Mouse (Mus musculus): ENCODE measurements around the gene Usp45. TPM values are rescaled to one million over a fixed set of nuclear protein-coding genes. Genes with fewer than 3 reads are reported as not detected.

The Usp45 gene
- total and polyA plus RNA-seq, 3 experiments = 2.9 to 49.2 (median 21.1) TPM

DNA sequence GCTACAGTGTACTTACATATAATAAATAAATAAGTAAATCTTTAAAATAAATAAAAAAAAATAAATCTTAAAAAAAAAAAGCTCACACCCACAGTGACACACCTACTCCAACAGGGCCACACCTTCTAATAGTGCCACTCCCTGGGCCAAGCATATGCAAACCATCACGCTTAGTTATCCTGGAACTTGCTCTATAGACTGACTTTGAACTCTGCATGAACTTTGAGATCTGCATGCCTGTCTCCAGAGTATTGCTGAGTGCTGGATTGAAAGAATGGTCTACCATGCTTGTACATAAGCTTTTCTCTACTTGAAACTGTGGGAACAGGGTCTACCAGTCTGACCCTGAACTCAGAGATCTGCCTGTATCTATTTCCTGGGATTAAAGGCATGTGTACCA lies 4.1 kb downstream of the Usp45 start:
- no peaks in the 10 kb centered on the region for H3K36me3 ChIP-seq (replicated peaks)
- no peak for DNase-seq (ENCODE audit: low spot score)
- TF ChIP-seq GATA1 (IDR thresholded peaks at IDR 0.05; ENCODE audit: borderline replicate concordance, low read length) (no peak), TAL1 (conservative IDR thresholded peaks at IDR 0.05; ENCODE audit: low read depth, low read length) (no peak), POLR2AphosphoS5 (IDR thresholded peaks at IDR 0.05; ENCODE audit: insufficient replicate concordance, low read depth, low read length) (no peak), CTCF (IDR thresholded peaks at IDR 0.05; ENCODE audit: low read depth, low read length) (no peak), GATA2 (IDR thresholded peaks at IDR 0.05; ENCODE audit: borderline replicate concordance, low read depth, low read length) (no peak)
- H3K9me3 ChIP-seq (replicated peaks) = no peaks in the 10 kb centered on the region
- H3K4me1 ChIP-seq (ENCODE audit: insufficient read depth, low read depth, low read length) = peaks cover 8% of the 10 kb centered on the region
- no peaks in the 10 kb centered on the region for H3K27me3 ChIP-seq (ENCODE audit: insufficient read depth, low read length)
- ATAC-seq (ENCODE audit: extremely low read depth, insufficient number of reproducible peaks, low FRiP score, poor library complexity, severe bottlenecking) = no peak
- no peak overlapping the region for H3K4me3 ChIP-seq (ENCODE audit: low read depth, low read length)

DNA sequence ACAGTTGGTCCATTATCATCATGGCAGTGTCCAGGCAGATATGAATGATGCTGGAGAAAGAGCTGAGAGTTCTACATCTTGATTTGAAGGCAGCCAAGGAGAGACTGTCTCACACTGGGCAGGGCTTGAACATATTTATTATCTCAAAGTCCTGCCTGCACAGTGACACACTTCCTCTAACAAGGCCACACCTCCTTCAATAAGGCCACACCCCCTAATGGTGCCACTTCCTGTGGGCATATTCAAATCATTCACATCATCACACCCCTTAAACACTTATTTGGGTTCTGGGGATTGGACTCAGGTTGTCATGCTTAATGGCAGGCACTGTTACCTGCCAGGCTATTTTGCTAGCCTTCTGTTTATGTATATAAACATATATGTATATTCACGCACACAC lies 5.3 kb downstream of the Usp45 start:
- DNase-seq (ENCODE audit: low spot score) (no peak), ATAC-seq (ENCODE audit: extremely low read depth, insufficient number of reproducible peaks, low FRiP score, poor library complexity, severe bottlenecking) (no peak)
- TF ChIP-seq POLR2AphosphoS5 (IDR thresholded peaks at IDR 0.05; ENCODE audit: insufficient replicate concordance, low read depth, low read length) (no peak), GATA1 (IDR thresholded peaks at IDR 0.05; ENCODE audit: borderline replicate concordance, low read length) (no peak), TAL1 (conservative IDR thresholded peaks at IDR 0.05; ENCODE audit: low read depth, low read length) (no peak), CTCF (IDR thresholded peaks at IDR 0.05; ENCODE audit: low read depth, low read length) (no peak), GATA2 (IDR thresholded peaks at IDR 0.05; ENCODE audit: borderline replicate concordance, low read depth, low read length) (no peak)
- H3K27me3 ChIP-seq (ENCODE audit: insufficient read depth, low read length) = no peaks in the 10 kb centered on the region
- H3K9me3 ChIP-seq (replicated peaks) = no peaks in the 10 kb centered on the region
- H3K36me3 ChIP-seq (replicated peaks) = no peaks in the 10 kb centered on the region
- H3K4me1 ChIP-seq (ENCODE audit: insufficient read depth, low read depth, low read length) = peaks cover 7% of the 10 kb centered on the region
- H3K4me3 ChIP-seq (ENCODE audit: low read depth, low read length) = no peak overlapping the region

DNA sequence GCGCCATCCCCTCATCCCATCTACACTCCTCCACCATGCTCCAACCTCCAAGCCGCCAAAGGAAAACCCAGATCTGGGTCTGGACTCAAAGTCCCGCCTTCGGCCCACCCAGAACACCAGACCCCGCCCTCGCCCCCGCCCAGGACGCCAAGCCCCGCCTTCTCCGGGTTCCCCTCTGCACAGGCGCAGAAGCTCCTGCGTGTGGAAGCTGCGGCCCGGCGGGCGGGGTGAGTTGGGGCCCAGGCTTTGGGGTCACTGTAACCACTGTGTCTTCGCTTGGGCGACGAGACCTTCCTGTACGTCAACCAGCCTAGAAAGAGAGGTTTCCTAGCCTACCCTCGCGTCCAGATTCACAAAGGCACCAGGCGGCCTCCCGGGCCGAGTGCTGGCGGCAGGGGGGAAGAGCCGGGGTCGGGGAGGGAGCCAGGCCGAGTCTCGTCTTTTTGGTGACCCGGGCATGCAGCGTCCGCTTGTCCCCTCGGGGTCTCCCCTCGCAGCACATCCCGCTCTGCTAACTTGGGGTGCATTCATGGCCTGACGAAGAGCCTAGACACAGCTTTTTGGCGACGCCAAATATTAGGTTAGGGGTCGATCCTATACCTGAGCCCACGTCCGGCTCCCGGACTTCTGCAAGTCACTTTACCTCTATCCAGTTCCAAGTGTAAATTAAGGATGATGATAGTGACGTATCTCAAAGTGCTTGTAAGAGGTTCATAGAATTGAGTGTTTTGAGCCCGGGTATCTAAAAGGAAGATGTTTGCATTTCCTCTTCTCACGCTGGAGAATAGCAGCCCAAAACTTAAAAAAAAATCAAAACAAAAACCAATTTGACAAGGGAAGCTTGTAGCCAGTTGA lies 9.4 kb downstream of the Usp45 start:
- no peaks in the 10 kb centered on the region for H3K27me3 ChIP-seq (ENCODE audit: insufficient read depth, low read length)
- peaks cover 7% of the 10 kb centered on the region for H3K36me3 ChIP-seq (replicated peaks)
- peaks cover 33% of the 10 kb centered on the region for H3K4me1 ChIP-seq (ENCODE audit: insufficient read depth, low read depth, low read length)
- no peak for TF ChIP-seq CTCF (IDR thresholded peaks at IDR 0.05; ENCODE audit: low read depth, low read length)
- TF ChIP-seq POLR2AphosphoS5 (IDR thresholded peaks at IDR 0.05; ENCODE audit: insufficient replicate concordance, low read depth, low read length) = no peak
- no peak for TF ChIP-seq GATA1 (IDR thresholded peaks at IDR 0.05; ENCODE audit: borderline replicate concordance, low read length)
- TF ChIP-seq GATA2 (IDR thresholded peaks at IDR 0.05; ENCODE audit: borderline replicate concordance, low read depth, low read length) = no peak
- TF ChIP-seq TAL1 (conservative IDR thresholded peaks at IDR 0.05; ENCODE audit: low read depth, low read length) = no peak
- peak; percentile 79 for DNase-seq (ENCODE audit: low spot score)
- no peaks in the 10 kb centered on the region for H3K9me3 ChIP-seq (replicated peaks)
- H3K4me3 ChIP-seq (ENCODE audit: low read depth, low read length) = peak overlapping the region; percentile 87
- ATAC-seq (ENCODE audit: extremely low read depth, insufficient number of reproducible peaks, low FRiP score, poor library complexity, severe bottlenecking) = peak; percentile 70

DNA sequence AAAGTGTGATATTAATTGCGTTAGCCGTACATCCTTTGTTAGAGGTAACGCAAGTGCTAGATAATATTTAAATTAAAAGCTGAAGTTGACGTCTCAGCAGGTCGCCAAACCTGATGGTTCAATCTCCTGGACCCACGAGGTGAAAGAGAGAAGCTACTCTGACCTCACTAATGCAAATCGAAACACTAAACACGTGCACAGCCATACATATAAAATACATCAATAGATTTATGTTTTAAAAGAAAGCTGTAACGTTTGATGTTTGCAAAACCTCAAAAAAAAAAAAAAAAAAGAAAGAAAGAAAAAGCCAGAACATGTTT lies 9.9 kb downstream of the Usp45 start:
- no peak for DNase-seq (ENCODE audit: low spot score)
- TF ChIP-seq GATA1 (IDR thresholded peaks at IDR 0.05; ENCODE audit: borderline replicate concordance, low read length) (no peak), POLR2AphosphoS5 (IDR thresholded peaks at IDR 0.05; ENCODE audit: insufficient replicate concordance, low read depth, low read length) (no peak), TAL1 (conservative IDR thresholded peaks at IDR 0.05; ENCODE audit: low read depth, low read length) (no peak), GATA2 (IDR thresholded peaks at IDR 0.05; ENCODE audit: borderline replicate concordance, low read depth, low read length) (no peak), CTCF (IDR thresholded peaks at IDR 0.05; ENCODE audit: low read depth, low read length) (no peak)
- Histone ChIP-seq H3K27me3 (ENCODE audit: insufficient read depth, low read length) (no peaks in the 10 kb centered on the region), H3K9me3 (replicated peaks) (no peaks in the 10 kb centered on the region), H3K4me3 (ENCODE audit: low read depth, low read length) (peak overlapping the region; percentile 87), H3K36me3 (replicated peaks) (peaks cover 13% of the 10 kb centered on the region), H3K4me1 (ENCODE audit: insufficient read depth, low read depth, low read length) (peaks cover 37% of the 10 kb centered on the region)
- ATAC-seq (ENCODE audit: extremely low read depth, insufficient number of reproducible peaks, low FRiP score, poor library complexity, severe bottlenecking) = no peak

DNA sequence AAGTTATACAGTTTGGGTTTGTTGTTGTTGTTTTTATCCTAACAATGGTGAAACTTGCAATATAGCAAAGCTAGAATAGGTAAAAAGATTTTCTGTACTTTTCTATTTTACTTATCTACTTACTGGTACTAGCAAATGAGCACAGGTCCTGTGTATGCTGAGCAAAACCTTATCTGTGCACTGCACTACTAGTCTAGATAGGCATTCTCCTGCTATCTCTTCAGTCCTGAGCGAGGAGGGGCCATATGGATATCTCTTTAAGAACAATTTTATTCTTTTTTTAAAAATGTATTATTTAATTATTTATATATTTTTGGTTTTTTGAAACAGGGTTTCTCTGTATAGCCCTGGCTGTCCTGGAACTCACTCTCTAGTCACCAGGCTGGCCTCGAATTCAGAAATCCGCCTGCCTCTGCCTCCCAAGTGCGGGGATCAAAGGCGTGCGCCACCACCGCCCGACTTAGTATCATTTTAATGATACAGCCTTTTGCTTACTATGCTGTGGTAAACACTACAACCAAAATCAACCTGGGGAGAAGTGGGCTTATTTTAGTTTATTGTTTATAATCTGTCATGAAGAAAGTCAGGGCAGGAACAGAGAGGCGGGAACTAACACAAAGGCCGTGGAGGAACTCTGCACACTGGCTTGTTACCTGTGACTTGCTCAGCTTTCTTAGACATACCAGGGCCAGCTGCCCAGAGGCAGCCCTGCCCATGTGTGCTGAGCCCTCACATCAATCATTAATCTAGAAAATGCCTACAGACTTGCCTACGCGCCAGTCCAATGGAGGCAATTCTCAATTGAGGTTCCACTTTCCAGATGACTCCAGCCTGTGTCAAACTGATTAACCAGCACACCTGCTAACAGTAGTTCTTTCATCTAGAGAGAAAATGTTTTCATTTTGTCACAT lies 14.1 kb downstream of the Usp45 start:
- Histone ChIP-seq H3K36me3 (replicated peaks) (peaks cover 52% of the 10 kb centered on the region), H3K4me3 (ENCODE audit: low read depth, low read length) (peak overlapping the region; percentile 17; the same call in 1 of the 2 replicates), H3K9me3 (replicated peaks) (no peaks in the 10 kb centered on the region), H3K27me3 (ENCODE audit: insufficient read depth, low read length) (no peaks in the 10 kb centered on the region), H3K4me1 (ENCODE audit: insufficient read depth, low read depth, low read length) (peaks cover 40% of the 10 kb centered on the region)
- TF ChIP-seq TAL1 (conservative IDR thresholded peaks at IDR 0.05; ENCODE audit: low read depth, low read length) (peak; percentile 71), POLR2AphosphoS5 (IDR thresholded peaks at IDR 0.05; ENCODE audit: insufficient replicate concordance, low read depth, low read length) (no peak)
- no peak for DNase-seq (ENCODE audit: low spot score)
- peak; percentile 87 for ATAC-seq (ENCODE audit: extremely low read depth, insufficient number of reproducible peaks, low FRiP score, poor library complexity, severe bottlenecking)

DNA sequence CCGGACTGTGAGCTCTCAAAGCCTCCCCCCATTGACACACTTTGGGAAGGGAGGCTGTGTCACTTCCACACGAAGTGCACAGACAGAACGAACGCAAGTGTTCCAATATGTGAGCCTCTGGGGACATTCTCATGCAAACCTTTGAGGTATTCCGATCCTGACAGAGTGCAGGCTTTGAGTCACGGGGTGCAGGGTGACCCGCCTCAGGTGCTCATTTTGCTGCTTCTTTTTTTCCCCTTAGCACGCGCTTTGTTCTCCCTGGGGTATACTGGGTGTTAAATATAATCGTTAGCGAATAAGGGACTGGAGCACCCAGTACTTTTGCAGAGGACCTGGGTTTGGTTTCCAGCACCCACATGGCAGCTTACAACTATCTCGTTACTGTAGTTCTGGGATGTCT lies 19.3 kb downstream of the Usp45 start:
- Histone ChIP-seq H3K36me3 (replicated peaks) (peaks cover 76% of the 10 kb centered on the region), H3K9me3 (replicated peaks) (no peaks in the 10 kb centered on the region), H3K27me3 (ENCODE audit: insufficient read depth, low read length) (no peaks in the 10 kb centered on the region), H3K4me3 (ENCODE audit: low read depth, low read length) (no peak overlapping the region), H3K4me1 (ENCODE audit: insufficient read depth, low read depth, low read length) (peaks cover 16% of the 10 kb centered on the region)
- ATAC-seq (ENCODE audit: extremely low read depth, insufficient number of reproducible peaks, low FRiP score, poor library complexity, severe bottlenecking) (no peak), DNase-seq (ENCODE audit: low spot score) (no peak)
- no peak for TF ChIP-seq TAL1 (conservative IDR thresholded peaks at IDR 0.05; ENCODE audit: low read depth, low read length)
- TF ChIP-seq POLR2AphosphoS5 (IDR thresholded peaks at IDR 0.05; ENCODE audit: insufficient replicate concordance, low read depth, low read length) = no peak
- no peak for TF ChIP-seq GATA1 (IDR thresholded peaks at IDR 0.05; ENCODE audit: borderline replicate concordance, low read length)
- TF ChIP-seq CTCF (IDR thresholded peaks at IDR 0.05; ENCODE audit: low read depth, low read length) = no peak
- TF ChIP-seq GATA2 (IDR thresholded peaks at IDR 0.05; ENCODE audit: borderline replicate concordance, low read depth, low read length) = no peak
